Mouse (Mus musculus) hindbrain, postnatal 0 days (tissue): ENCODE measurements around the gene Chchd2. TPM values are rescaled to one million over a fixed set of nuclear protein-coding genes. Genes with fewer than 3 reads are reported as not detected.
"Not testable (repeated sequence)": the region's sequence is repeated elsewhere in the genome, so short reads cannot be mapped to it uniquely, and the experiment has no call there.

Experiments used
- ATAC-seq: fragments of 200-750 bp; cut with Nextera tagmentation; 2 replicates; pipeline ENCODE4 v1.8.0; 2017; ENCODE audit warnings: mild to moderate bottlenecking, moderate TSS enrichment, moderate library complexity
- DNase-seq: peaks from one replicate; pipeline ENCODE4 v3.0.0-alpha.2; 2015; ENCODE audit warnings: low spot score
- H3K27ac ChIP-seq: fragments of 300-500 bp; sonication (generic); 2 replicates; pipeline ENCODE4 v1.5.1; 2014; ENCODE audit warnings: mild to moderate bottlenecking
- H3K27me3 ChIP-seq: fragments of 300-500 bp; sonication (generic); 2 replicates; pipeline ENCODE4 v1.6.1; 2014; ENCODE audit warnings: low read length, mixed read lengths; ENCODE audit not compliant: insufficient read depth
- H3K36me3 ChIP-seq: fragments of 300-500 bp; sonication (generic); 2 replicates; pipeline ENCODE4 v1.6.1; 2014; ENCODE audit warnings: low read length, mixed read lengths; ENCODE audit not compliant: insufficient read depth
- H3K4me1 ChIP-seq: fragments of 300-500 bp; sonication (generic); 2 replicates; pipeline ENCODE4 v1.6.1; 2014; ENCODE audit warnings: antibody characterized with exemption, low read length, mixed read lengths; ENCODE audit not compliant: insufficient read depth
- H3K4me2 ChIP-seq: fragments of 300-500 bp; sonication (generic); 2 replicates; pipeline ENCODE4 v1.6.1; 2014; ENCODE audit warnings: low read depth, mild to moderate bottlenecking, low read length, moderate library complexity, mixed read lengths
- H3K4me3 ChIP-seq: fragments of 300-500 bp; sonication (generic); 2 replicates; pipeline ENCODE4 v1.5.1; 2014; ENCODE audit warnings: low read length
- H3K9ac ChIP-seq: fragments of 300-500 bp; sonication (generic); replicated peaks from 2 replicates; pipeline ENCODE4 v1.6.1; 2014; ENCODE audit warnings: mild to moderate bottlenecking, low read length, moderate library complexity, mixed read lengths
- H3K9me3 ChIP-seq: fragments of 300-500 bp; sonication (generic); 2 replicates; pipeline ENCODE4 v1.6.1; 2016; ENCODE audit warnings: low read length, mixed read lengths
- CTCF ChIP-seq: IDR thresholded peaks from 2 replicates; pipeline ENCODE4 v1.5.1; 2016; ENCODE audit warnings: antibody characterized with exemption, control low read depth, low read depth
- WGBS: fragments of 180-500 bp; shearing (Covaris S2); extraction: QIAGEN DNeasy Blood & Tissue Kit; methylation state at CpG from one replicate; pipeline ENCODE4 v1.1.7; 2014; 5-methylcytosine and 5-hydroxymethylcytosine counted together
- polyA plus RNA-seq: library from polyadenylated mRNA; unstranded; fragments of >200 nt; fragmentation: Nextera tagmentation; extraction: Ambion mirVana; gene quantifications from 2 replicates; pipeline ENCODE4 v1.2.1, GENCODE M21; 2015
- total RNA-seq: library from RNA; depleted of rRNA; stranded (reverse); fragments of >200 nt; gene quantifications from 2 replicates; pipeline ENCODE4 v1.2.3, GENCODE M21; 2014

Chchd2 gene
- total and polyA plus RNA-seq, 2 experiments from 2014 or later, result 877 to 1,381 TPM

- TF ChIP-seq CTCF, result peak; percentile 58
- Histone ChIP-seq H3K27me3 (no peaks in the 10 kb centered on the region), H3K27ac (peak within 1 kb of the TSS; percentile 94), H3K4me2 (peak within 1 kb of the TSS; percentile 90), H3K4me1 (peaks cover 5% of the 10 kb centered on the region; the same call in 1 of the 2 replicates), H3K9me3 (no peaks in the 10 kb centered on the region), H3K4me3 (peak within 1 kb of the TSS; percentile 61), H3K36me3 (no peaks in the 10 kb centered on the region; the same call in 1 of the 2 replicates), H3K9ac (peak within 1 kb of the TSS; percentile 70)
- peak; percentile 98 for ATAC-seq
- under 1% methylated on average over 63 of the region's 63 CpGs for WGBS
- peak; percentile 96 for DNase-seq
Observed at GRCm38 (mm10) chr5:129908242-129908965, 21.1 kb upstream of the Chchd2 start, which contains the start of gene Nupr1l. TSS of gene Nupr1l (plus strand) at chr5:129908540.

GRCm38 (mm10) chr5:129907775-129908174, 20.5 kb upstream of the Chchd2 start:
- Histone ChIP-seq H3K4me1 (peaks cover 5% of the 10 kb centered on the region; the same call in 1 of the 2 replicates), H3K27ac (peak overlapping the region; percentile 94), H3K4me2 (peak overlapping the region; percentile 90), H3K4me3 (peak overlapping the region; percentile 61), H3K27me3 (no peaks in the 10 kb centered on the region), H3K9me3 (no peaks in the 10 kb centered on the region), H3K36me3 (peaks cover 6% of the 10 kb centered on the region; the same call in 1 of the 2 replicates), H3K9ac (peak overlapping the region; percentile 70)
- 21% methylated on average over 4 of the region's 4 CpGs for WGBS
- DNase-seq (no peak), ATAC-seq (no peak)
- TF ChIP-seq CTCF, result no peak

GRCm38 (mm10) chr5:129898449-129898848, 11.2 kb upstream of the Chchd2 start, which contains the start of gene Phkg1:
TSS of gene Phkg1 (minus strand) at chr5:129898549.
- H3K9ac ChIP-seq, result no peak within 1 kb of the TSS
- peaks cover 8% of the 10 kb centered on the region; the same call in 1 of the 2 replicates for H3K36me3 ChIP-seq
- no peak for TF ChIP-seq CTCF
- no peak within 1 kb of the TSS for H3K27ac ChIP-seq
- H3K4me1 ChIP-seq, result peaks cover 3% of the 10 kb centered on the region; the same call in 1 of the 2 replicates
- DNase-seq (no peak), ATAC-seq (no peak)
- WGBS, result 98% methylated on average over 1 of the region's 1 CpGs
- H3K9me3 ChIP-seq, result no peaks in the 10 kb centered on the region
- H3K4me3 ChIP-seq, result no peak within 1 kb of the TSS
- no peak within 1 kb of the TSS for H3K4me2 ChIP-seq
- no peaks in the 10 kb centered on the region for H3K27me3 ChIP-seq

- Histone ChIP-seq H3K36me3 (no peaks in the 10 kb centered on the region), H3K9ac (peak within 1 kb of the TSS; percentile 52), H3K9me3 (no peaks in the 10 kb centered on the region), H3K27me3 (no peaks in the 10 kb centered on the region), H3K4me3 (peak within 1 kb of the TSS; percentile 72), H3K27ac (no peak within 1 kb of the TSS), H3K4me1 (peaks cover 3% of the 10 kb centered on the region; the same call in 1 of the 2 replicates), H3K4me2 (peak within 1 kb of the TSS; percentile 89)
- DNase-seq (peak; percentile 96), ATAC-seq (peak; percentile 99)
- WGBS, result 2% methylated on average over 44 of the region's 44 CpGs
- TF ChIP-seq CTCF, result no peak
Observed at GRCm38 (mm10) chr5:129895198-129896088, 8.2 kb upstream of the Chchd2 start, which contains the start of gene Zbed5. TSS of gene Zbed5 (plus strand) at chr5:129895723.

GRCm38 (mm10) chr5:129890390-129890789, 3.1 kb upstream of the Chchd2 start:
- H3K4me3 ChIP-seq, DNase-seq, H3K9ac ChIP-seq, H3K4me2 ChIP-seq, H3K9me3 ChIP-seq, H3K36me3 ChIP-seq, H3K27me3 ChIP-seq, ATAC-seq, H3K4me1 ChIP-seq, H3K27ac ChIP-seq: not testable (repeated sequence)
- WGBS, result 93% methylated on average over 4 of the region's 7 CpGs

- no peak for TF ChIP-seq CTCF
- ATAC-seq, result no peak
- peak overlapping the region; percentile 86 for H3K9ac ChIP-seq
- peaks cover 4% of the 10 kb centered on the region; the same call in 1 of the 2 replicates for H3K4me1 ChIP-seq
- peaks cover 12% of the 10 kb centered on the region for H3K36me3 ChIP-seq
- H3K4me3 ChIP-seq, result peak overlapping the region; percentile 83
- peak overlapping the region; percentile 96; the same call in 1 of the 2 replicates for H3K27ac ChIP-seq
- DNase-seq, result no peak
- H3K4me2 ChIP-seq, result peak overlapping the region; percentile 85
- 37% methylated on average over 10 of the region's 10 CpGs for WGBS
- H3K27me3 ChIP-seq, result no peaks in the 10 kb centered on the region
- H3K9me3 ChIP-seq, result no peaks in the 10 kb centered on the region
Observed at GRCm38 (mm10) chr5:129886271-129886670, 999 bp downstream of the Chchd2 start.
